Mouse (Mus musculus): ENCODE measurements at regions not wholly inside any gene's neighbourhood (a gene's known extent, or its start where the extent isn't known, plus 50 kb on each side); places are given as distances from the start of the nearest gene placed in this dataset.

GRCm38 (mm10) chr10:30952410-30952809, 109.8 kb upstream of the Hey2 start:
- DNase-seq (ENCODE audit: low spot score in 2 of 2), result no peak

- DNase-seq (ENCODE audit: low spot score in 2 of 2), result no peak
Observed at GRCm38 (mm10) chr10:30946601-30947000, 104.0 kb upstream of the Hey2 start.

- no peak for DNase-seq (ENCODE audit: low spot score in 2 of 2)
Observed at GRCm38 (mm10) chr10:30918322-30918988, 75.9 kb upstream of the Hey2 start.

- DNase-seq (ENCODE audit: low spot score in 2 of 2), result no peak
Observed at GRCm38 (mm10) chr10:30893771-30894170, 51.2 kb upstream of the Hey2 start.

Data from layer of hippocampus, postnatal 10 days (tissue).